Mouse (Mus musculus) heart, adult 9 months (tissue): ENCODE results near the gene Pgs1.

ENCODE experiments used
- DNase-seq, 2 experiments: peaks; one replicate each; pipeline ENCODE4 v3.0.0; 2022; ENCODE audit warnings: low spot score in 2 of 2

The Pgs1 gene

DNA sequence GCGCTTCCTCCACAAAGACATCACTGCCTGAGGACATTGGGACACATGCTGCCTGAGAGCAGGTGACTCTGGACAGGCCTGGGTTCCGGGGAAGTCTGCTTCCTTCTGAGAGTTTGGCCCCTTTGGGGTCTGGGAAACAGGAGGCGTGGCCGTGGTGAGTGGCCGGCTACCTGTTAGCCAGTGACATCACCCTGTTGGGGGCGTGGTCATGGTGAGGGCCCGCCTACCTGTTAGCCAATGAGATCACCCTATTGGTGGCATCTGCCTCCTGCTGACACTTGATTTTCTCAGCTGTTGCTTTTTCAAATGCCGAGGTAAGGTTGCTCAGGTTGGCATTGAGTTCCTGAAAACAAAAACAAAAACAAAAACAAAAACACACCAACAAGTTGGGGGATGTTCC, 63.5 kb downstream of the Pgs1 start:
- DNase-seq = no peak

DNA sequence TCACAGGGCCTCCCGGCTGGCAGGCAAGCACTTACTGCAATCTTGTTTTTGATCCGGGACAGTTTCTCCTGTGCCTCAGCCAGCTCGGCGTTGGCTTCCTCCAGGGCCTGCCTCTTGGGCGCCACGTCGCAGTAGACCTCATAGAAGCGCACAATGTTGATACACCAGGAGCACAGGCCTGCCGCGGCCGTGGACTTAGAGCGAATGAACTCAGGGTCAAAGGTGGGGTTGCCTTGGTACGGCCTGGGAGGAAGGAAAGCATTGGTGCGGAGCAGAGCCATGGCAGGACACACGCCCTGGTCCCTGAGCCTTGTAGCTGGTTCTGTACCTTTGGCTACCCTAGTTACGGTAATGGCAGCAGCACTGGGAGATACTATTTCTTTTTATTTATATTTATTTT, 64.1 kb downstream of the Pgs1 start:
- DNase-seq = no peak

- no peak for DNase-seq
These were observed 72.3 kb downstream of the Pgs1 start for GRCm38 (mm10) chr11:118058367-118058766.

DNA sequence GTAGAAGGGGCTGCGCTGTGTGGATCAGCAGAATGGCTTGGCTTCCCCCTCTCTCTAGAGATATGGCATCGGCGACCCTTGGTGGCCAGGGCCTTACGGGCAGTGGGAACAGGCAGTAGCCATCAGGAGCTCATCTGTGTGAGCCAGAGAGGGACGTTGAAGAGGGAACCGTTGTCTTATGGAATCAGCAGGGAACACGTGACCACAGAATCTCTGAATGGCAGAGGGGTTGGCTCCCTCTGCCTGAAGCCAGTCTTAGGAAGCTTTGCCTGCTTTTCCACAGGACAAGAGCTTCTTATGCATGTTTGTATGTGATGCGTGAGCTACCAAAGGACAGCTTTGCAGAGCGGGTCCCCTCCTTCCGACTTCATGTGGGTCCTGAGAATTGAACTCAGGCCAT, 72.8 kb downstream of the Pgs1 start:
- DNase-seq = no peak

DNA sequence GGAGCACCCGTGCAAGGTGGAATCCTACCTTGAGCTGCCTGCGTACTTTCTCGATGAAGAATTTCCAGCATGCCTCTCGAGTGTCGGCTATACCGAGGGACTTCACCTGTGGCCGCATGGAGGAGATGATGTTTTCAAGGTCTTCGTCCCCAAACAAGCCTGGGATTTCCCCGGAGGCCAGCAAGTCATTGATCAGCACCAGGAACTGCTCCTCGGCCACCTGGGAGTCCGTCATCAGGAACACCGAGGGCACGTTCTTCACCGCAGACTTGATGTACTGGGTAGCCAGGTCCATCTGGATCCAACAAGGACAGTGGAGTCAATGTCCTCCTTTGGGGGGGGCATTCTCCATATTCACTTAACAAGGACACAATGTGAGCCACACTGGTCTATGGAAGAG, 73.9 kb downstream of the Pgs1 start:
- no peak for DNase-seq

DNA sequence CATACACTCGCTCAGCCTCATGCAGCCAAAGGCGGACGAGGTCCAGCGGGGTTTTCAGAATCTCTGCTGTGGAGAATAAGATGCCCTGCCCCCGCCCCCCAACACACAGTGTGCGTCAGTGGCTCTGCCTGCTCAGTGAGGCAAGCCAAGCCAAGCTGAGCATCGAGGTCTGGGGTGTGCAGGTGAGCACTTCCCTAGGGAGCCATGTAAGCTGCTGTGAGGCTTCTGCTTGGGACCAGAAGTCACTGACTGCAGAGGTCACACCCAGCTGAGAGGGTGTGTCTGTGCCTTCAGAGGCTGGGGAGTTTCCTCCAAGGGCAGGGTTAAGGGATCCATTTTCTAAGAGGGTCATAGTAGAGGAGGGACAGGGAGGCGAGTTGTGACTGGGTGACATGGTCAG, 81.5 kb downstream of the Pgs1 start:
- no peak for DNase-seq

- DNase-seq = no peak
These were observed 82.8 kb downstream of the Pgs1 start for GRCm38 (mm10) chr11:118068812-118069332.

- DNase-seq = no peak
These were observed 85.3 kb downstream of the Pgs1 start for GRCm38 (mm10) chr11:118071227-118071912.
